Mouse (Mus musculus) brain, embryonic 14.5 days (tissue): ENCODE measurements at regions not wholly inside any gene's neighbourhood (a gene's known extent, or its start where the extent isn't known, plus 50 kb on each side); places are given as distances from the start of the nearest gene placed in this dataset.

Source experiments
- CTCF ChIP-seq: fragments of 200-500 bp; IDR thresholded peaks from 2 replicates; pipeline ENCODE4 v1.5.1; 2012; ENCODE audit warnings: inconsistent platforms, mild to moderate bottlenecking, moderate library complexity, borderline replicate concordance; ENCODE audit not compliant: insufficient read depth, insufficient read length; ENCODE audit errors: extremely low read depth
- POLR2A ChIP-seq: fragments of 200-500 bp; IDR thresholded peaks from 2 replicates; pipeline ENCODE4 v1.6.1; 2012; ENCODE audit warnings: mild to moderate bottlenecking, inconsistent platforms, borderline replicate concordance; ENCODE audit not compliant: poor library complexity, insufficient read depth, insufficient read length, severe bottlenecking; ENCODE audit errors: extremely low read depth

DNA sequence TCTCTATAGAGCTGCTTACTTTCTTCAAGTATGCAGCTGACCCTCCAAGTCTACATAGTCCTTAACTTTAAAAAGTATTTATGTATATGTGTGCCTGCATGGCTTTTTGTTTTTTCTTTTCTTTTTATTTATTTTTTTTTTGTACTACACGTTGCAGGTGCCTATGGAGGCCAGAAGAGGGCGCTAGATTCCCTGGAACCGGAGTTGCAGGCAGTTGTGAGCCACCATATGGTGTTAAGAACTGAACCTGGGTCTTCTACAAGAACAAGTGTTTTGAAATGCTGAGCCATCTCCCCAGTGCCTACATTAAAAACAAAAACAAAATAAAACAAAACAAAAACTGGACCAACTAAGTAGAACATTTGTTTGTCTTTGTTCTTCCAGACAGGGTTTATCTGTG lies 325.9 kb upstream of the Dio3 start:
- TF ChIP-seq CTCF, result peak; percentile 42; the same call in 1 of the 2 replicates
- no peak for TF ChIP-seq POLR2A
